Mouse (Mus musculus) heart, postnatal 0 days (tissue): ENCODE measurements around the gene Rnf135.

ENCODE experiments used
- CTCF ChIP-seq: IDR thresholded peaks from 2 replicates; pipeline ENCODE4 v1.5.1; 2016; ENCODE audit warnings: antibody characterized with exemption, control low read depth, low read depth
- EP300 ChIP-seq: IDR thresholded peaks from 2 replicates; pipeline ENCODE4 v1.6.1; 2016; ENCODE audit warnings: antibody characterized with exemption, low read depth

DNA sequence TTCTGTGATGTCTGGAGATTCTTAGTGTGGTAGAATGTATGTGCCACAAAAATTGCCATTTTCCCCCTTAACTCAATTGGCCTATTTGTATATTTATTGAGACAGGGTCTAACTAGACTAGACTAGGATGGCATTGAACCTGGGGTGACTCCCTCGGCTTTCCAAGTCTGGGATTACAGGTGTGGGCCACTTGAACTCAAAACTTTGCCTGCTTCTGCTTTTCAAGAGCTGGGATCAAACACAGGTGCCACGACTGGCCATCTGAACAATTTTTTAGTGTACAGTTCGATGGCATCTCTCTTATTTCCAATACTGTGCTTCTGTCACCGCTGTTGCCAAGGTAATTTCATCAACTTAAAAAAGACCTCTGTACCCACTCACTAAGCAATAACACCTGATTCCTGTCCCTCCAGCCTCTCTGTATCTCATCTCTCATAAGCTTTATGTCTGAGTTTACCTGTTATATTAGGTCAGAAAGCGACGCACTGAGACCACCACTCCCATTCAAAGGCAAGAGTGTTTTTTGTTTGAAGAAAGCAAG, 950 bp downstream of the Rnf135 start:
- TF ChIP-seq CTCF (no peak), EP300 (no peak)
